Mouse (Mus musculus) heart, postnatal 25 days (tissue): ENCODE data around the gene Tapbp. TPM values are rescaled to one million over a fixed set of nuclear protein-coding genes. Genes with fewer than 3 reads are reported as not detected.

Source experiments
- DNase-seq: peaks from one replicate; pipeline ENCODE4 v3.0.0; 2022; ENCODE audit warnings: low spot score
- intact Hi-C: fragments of 180-260 bp; cut with DNase I; formaldehyde crosslinking; loops from one replicate; pipeline ENCODE4 v1.15.1; 2025
- microRNA-seq: library from miRNA; unstranded; fragments of <30 nt; microRNA quantifications from one replicate; pipeline ENCODE4 v1.2.0, GENCODE M21; 2022
- total RNA-seq, 2 experiments: library from RNA; stranded (reverse); gene quantifications; 2 replicates each; pipeline ENCODE4 v1.2.3; 2021

Tapbp gene
- total RNA-seq, 2 experiments from 2014 or later, result 93.5 to 104 TPM

GRCm38 (mm10) chr17:33956336-33956735 is 40.6 kb downstream of the Tapbp start:
- intact Hi-C loops, result loop anchor here (5.0 kb wide), 1 partner anchor 1396 kb away; no protein-coding TSS in a partner anchor
- no peak for DNase-seq

- no peak for DNase-seq
- intact Hi-C loops, result loop anchor here (1.0 to 5.0 kb wide), 2 partner anchors 64 to 1395 kb away; no protein-coding TSS in a partner anchor
These were observed 41.8 kb downstream of the Tapbp start for GRCm38 (mm10) chr17:33957493-33957892.

GRCm38 (mm10) chr17:33958451-33958850 is 42.8 kb downstream of the Tapbp start:
- intact Hi-C loops, result loop anchor here (5.0 kb wide), 1 partner anchor 1394 kb away; no protein-coding TSS in a partner anchor

DNA sequence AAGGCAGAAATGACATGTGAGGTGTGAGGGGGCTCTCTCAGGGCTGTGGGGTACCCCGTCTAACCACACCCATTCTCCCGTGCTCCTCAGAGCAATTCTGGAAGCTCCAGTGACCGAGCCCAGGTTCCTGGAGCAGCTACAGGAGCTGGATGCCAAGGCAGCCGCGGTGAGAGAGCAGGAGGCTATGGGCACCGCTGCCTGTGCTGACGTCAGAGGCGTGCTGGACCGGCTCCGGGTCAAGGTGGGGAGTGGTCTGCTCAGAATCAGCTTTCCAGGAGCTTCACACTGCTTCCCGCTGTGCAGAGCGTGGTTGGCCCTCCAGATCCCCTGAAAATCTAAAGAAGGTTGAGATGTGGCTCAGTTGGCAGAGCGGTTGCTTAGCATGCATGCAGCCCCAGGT is 43.4 kb downstream of the Tapbp start:
- intact Hi-C loops, result loop anchor here (5.0 kb wide), 1 partner anchor 1393 kb away; no protein-coding TSS in a partner anchor
- DNase-seq, result no peak

More at GRCm38 (mm10) chr17:33958451-33958850, 42.8 kb downstream of the Tapbp start:
- DNase-seq, result no peak

- intact Hi-C loops, result loop anchor here (2.0 to 5.0 kb wide), 2 partner anchors 1345 to 1392 kb away; no protein-coding TSS in a partner anchor
- no peak for DNase-seq
These were observed 44.2 kb downstream of the Tapbp start for GRCm38 (mm10) chr17:33959948-33960347.

DNA sequence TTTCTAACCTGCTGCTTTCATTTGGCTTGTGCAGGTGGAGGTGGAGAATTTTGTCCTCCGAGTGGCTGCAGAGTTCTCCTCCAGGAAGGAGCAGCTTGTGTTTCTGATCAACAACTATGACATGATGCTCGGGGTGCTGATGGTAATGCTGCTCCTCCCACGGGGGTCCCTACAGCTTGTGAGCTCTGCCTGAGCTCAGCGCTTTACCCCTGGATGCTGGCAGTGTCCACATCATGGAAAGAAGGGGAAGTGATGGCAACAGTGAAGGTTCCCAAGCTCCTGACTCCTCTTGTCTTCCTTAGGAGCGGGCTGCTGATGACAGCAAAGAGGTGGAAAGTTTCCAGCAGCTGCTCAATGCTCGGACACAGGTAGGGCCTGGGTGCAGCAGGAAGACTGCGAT is 47.2 kb downstream of the Tapbp start:
- DNase-seq, result no peak
- intact Hi-C loops, result no loop called here

GRCm38 (mm10) chr17:33965082-33965845 is 49.6 kb downstream of the Tapbp start:
- no peak for DNase-seq
- intact Hi-C loops, result no loop called here

- intact Hi-C loops, result loop anchor here (1.0 kb wide), 1 partner anchor 1336 kb away; no protein-coding TSS in a partner anchor
- DNase-seq, result no peak
These were observed 50.3 kb downstream of the Tapbp start for GRCm38 (mm10) chr17:33965846-33966550.

DNA sequence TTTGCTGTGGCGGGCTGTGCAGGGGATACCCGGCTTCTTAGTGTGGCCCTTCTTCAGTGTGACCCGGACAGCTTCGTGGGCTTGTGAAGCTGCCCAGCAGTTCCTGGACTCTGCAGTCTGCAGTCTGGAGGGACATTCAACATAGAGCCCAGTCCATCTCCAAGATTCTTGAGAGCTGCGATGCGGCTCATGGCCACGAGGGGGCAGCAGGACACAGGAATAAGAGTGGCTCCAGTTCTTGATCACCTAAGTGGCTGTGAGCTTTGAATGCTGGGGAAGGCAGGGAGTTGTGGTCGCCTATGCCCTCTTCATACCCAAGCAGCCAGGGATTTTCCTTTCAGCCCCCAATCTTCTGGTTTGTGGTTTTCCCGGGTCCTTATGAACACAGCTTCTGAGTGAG is 52.8 kb downstream of the Tapbp start:
- peak; percentile 43 for DNase-seq
- intact Hi-C loops, result loop anchor here (2.0 kb wide), 1 partner anchor 14 kb away; no protein-coding TSS in a partner anchor

- intact Hi-C loops, result loop anchor here (2.0 kb wide), 1 partner anchor 14 kb away; no protein-coding TSS in a partner anchor
- DNase-seq, result no peak
These were observed 53.2 kb downstream of the Tapbp start for GRCm38 (mm10) chr17:33968927-33969326.

DNA sequence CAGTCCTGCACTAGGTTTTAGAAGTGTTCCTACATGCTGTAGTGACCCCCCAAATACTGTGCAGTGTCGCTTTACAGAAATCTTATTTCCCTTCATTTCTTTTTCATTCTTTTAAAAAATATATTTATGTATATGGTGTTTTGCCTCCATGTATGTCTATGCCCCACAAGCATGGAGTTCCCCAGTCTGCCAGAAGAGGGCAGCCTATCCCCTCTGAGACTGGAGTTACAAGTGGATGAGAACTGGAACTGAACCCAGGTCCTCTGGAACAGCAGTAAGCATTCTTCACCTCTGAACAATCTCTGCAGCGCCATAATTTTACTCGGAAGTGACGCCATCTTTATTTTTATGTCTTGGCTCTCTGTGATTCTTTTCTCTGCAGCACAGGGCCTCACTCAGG is 53.7 kb downstream of the Tapbp start:
- no peak for DNase-seq
- intact Hi-C loops, result loop anchor here (2.0 kb wide), 1 partner anchor 13 kb away; no protein-coding TSS in a partner anchor

DNA sequence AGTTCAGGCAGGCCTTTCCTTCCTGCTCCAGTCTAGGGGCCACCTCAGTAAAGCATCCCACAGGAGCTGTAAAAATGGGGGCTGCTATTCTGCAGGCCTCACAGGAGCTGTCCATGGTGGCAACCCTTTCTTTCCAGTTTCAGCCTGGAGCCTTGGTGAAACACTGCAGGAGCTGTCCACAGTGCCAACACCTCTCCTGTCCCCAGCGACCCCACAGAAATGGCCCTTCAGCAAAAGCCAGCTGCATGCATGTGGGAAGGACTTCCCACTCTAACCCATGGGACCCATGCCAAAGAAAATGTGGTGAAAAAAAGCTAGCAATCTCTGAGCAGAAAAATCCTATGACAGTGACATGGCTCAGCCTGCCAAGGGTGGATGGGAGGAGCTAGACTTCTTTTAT is 57.0 kb downstream of the Tapbp start:
- intact Hi-C loops, result no loop called here

DNA sequence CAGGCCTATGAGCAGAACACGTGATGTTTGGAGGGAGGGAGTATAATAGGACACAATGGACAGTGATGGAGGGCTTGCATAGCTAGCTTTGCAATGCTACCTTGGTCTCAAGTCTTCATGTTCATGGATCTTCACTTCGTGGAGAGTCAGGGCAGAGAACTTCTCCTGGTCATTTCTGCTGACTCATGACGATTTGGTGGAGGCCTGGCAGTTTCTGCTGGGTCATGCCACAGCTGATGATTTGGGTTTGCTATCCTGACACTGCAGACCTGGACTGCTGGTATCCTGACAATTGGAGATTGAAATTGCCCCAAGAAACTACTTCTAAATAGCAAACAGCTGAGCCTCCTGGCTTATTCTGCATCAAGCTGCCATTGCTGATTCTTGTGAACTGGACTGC is 57.9 kb downstream of the Tapbp start:
- intact Hi-C loops, result no loop called here
- no peak for DNase-seq

More for the DNA sequence above, 57.0 kb downstream of the Tapbp start:
- no peak for DNase-seq

- intact Hi-C loops, result no loop called here
- no peak for DNase-seq
These were observed 62.3 kb downstream of the Tapbp start for GRCm38 (mm10) chr17:33977861-33978557.

DNA sequence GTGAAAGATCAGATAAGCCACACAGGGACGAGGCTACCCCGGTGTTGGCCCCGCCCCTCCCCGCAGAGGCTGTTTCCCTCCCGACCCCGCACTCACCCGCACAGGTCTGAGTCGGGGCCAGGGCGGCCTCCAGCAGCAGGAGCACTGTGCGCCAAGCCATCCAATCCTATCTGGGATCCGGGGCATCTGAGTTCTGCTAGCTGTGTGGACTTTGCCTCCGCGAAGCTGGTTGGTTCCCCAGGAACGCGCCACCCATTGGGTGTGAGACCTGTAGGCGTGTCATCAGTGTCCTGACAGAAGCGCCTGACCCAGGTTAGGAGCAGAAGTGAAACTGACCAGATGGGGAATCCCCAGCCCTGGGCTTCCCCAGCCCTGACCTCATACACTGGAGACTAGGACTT is 62.9 kb downstream of the Tapbp start:
- peak; percentile 78 for DNase-seq
- intact Hi-C loops, result no loop called here

Small RNAs within 50 kb of the gene (microRNA-seq; reads per million reads assigned to microRNA genes)
- gene Gm27740, result not detected

Other genes with a start within 250 kb of the Tapbp start
- 100 to 1,000 TPM in 1 of 2 experiments, 10 to 100 TPM in 1; 89.2 to 106 TPM for gene Hnrnpm, start 229.0 kb upstream of the Tapbp start, total RNA-seq
- gene March2, start 197.2 kb upstream of the Tapbp start, total RNA-seq, result 100 to 1,000 TPM; 143 to 160 TPM
- gene Rab11b, start 155.4 kb upstream of the Tapbp start, total RNA-seq, result 100 to 1,000 TPM; 239 to 261 TPM
- gene Angptl4, start 134.1 kb upstream of the Tapbp start, total RNA-seq, result 10 to 100 TPM in 1 of 2 experiments, 1 to 10 TPM in 1; 8.4 to 21.7 TPM
- gene Kank3, start 105.4 kb upstream of the Tapbp start, total RNA-seq, result 10 to 100 TPM; 55.0 to 69.3 TPM
- 100 to 1,000 TPM; 707 to 763 TPM for gene Rps28, start 91.3 kb upstream of the Tapbp start, total RNA-seq
- 100 to 1,000 TPM; 599 to 648 TPM for gene Ndufa7, start 91.3 kb upstream of the Tapbp start, total RNA-seq
- 10 to 100 TPM; 30.6 to 31.9 TPM for gene Cd320, start 72.8 kb upstream of the Tapbp start, total RNA-seq
- gene Gm7029, start 42.1 kb upstream of the Tapbp start, total RNA-seq, result not detected
- 1 to 10 TPM; 1.4 to 1.8 TPM for gene Kifc1, start 25.2 kb upstream of the Tapbp start, total RNA-seq
- not detected for gene Platr17, start 10.8 kb upstream of the Tapbp start, total RNA-seq
- 10 to 100 TPM; 14.3 to 17.5 TPM for gene Daxx, start 6.5 kb upstream of the Tapbp start, total RNA-seq
- gene Zbtb22, start within 50 bp of the Tapbp start, total RNA-seq, result 10 to 100 TPM; 15.5 to 19.4 TPM
- 10 to 100 TPM; 38.2 to 44.6 TPM for gene Rgl2, start 13.6 kb downstream of the Tapbp start, total RNA-seq
- 10 to 100 TPM; 70.7 to 77.3 TPM for gene Pfdn6, start 24.4 kb downstream of the Tapbp start, total RNA-seq
- gene Wdr46, start 24.8 kb downstream of the Tapbp start, total RNA-seq, result 10 to 100 TPM in 1 of 2 experiments, 1 to 10 TPM in 1; 9.3 to 10.2 TPM
- gene B3galt4, start 35.6 kb downstream of the Tapbp start, total RNA-seq, result 1 to 10 TPM; 1.7 to 1.9 TPM
- 10 to 100 TPM; 39.2 to 39.4 TPM for gene Vps52, start 39.9 kb downstream of the Tapbp start, total RNA-seq
- gene Rps18, start 40.1 kb downstream of the Tapbp start, total RNA-seq, result 100 to 1,000 TPM; 408 to 435 TPM
- 10 to 100 TPM; 59.9 to 88.2 TPM for gene H2-K1, start 84.4 kb downstream of the Tapbp start, total RNA-seq
- gene Ring1, start 108.8 kb downstream of the Tapbp start, total RNA-seq, result 10 to 100 TPM; 12.6 to 13.2 TPM
- gene H2-Ke6, start 112.2 kb downstream of the Tapbp start, total RNA-seq, result 100 to 1,000 TPM in 1 of 2 experiments, 10 to 100 TPM in 1; 98.1 to 100 TPM
- 10 to 100 TPM; 60.4 to 61.3 TPM for gene Slc39a7, start 115.8 kb downstream of the Tapbp start, total RNA-seq
- gene Rxrb, start 115.9 kb downstream of the Tapbp start, total RNA-seq, result 10 to 100 TPM; 40.5 to 42.1 TPM
- gene Col11a2, start 123.5 kb downstream of the Tapbp start, total RNA-seq, result 1 to 10 TPM; 1.1 to 2.2 TPM
- gene H2-Oa, start 176.4 kb downstream of the Tapbp start, total RNA-seq, result not detected
- gene H2-DMa, start 203.6 kb downstream of the Tapbp start, total RNA-seq, result 1 to 10 TPM; 3.7 to 4.5 TPM
- gene Brd2, start 206.7 kb downstream of the Tapbp start, total RNA-seq, result 10 to 100 TPM; 72.9 to 75.8 TPM
- gene H2-DMb2, start 227.4 kb downstream of the Tapbp start, total RNA-seq, result 1 to 10 TPM in 1 of 2 experiments, under 1 TPM in 1; 0.91 to 1.6 TPM
- 1 to 10 TPM; 1.1 to 1.3 TPM for gene H2-DMb1, start 237.2 kb downstream of the Tapbp start, total RNA-seq